Mouse (Mus musculus) kidney, postnatal 0 days (tissue): Measurements from ENCODE around the gene Amdhd2. TPM values are rescaled to one million over a fixed set of nuclear protein-coding genes. Genes with fewer than 3 reads are reported as not detected.

Experiments
- ATAC-seq: fragments of 200-750 bp; cut with Nextera tagmentation; replicated peaks from 2 replicates; pipeline ENCODE4 v1.8.0; 2017; ENCODE audit warnings: low read depth, moderate number of reproducible peaks, moderate TSS enrichment, moderate library complexity; ENCODE audit not compliant: low FRiP score
- DNase-seq: peaks from one replicate; pipeline ENCODE4 v3.0.0-alpha.2; 2016; ENCODE audit warnings: low spot score
- H3K27ac ChIP-seq: fragments of 300-500 bp; sonication (generic); 2 replicates; pipeline ENCODE4 v1.5.1; 2014; ENCODE audit warnings: mild to moderate bottlenecking
- H3K27me3 ChIP-seq: fragments of 300-500 bp; sonication (generic); 2 replicates; pipeline ENCODE4 v1.6.1; 2014; ENCODE audit warnings: low read length, mixed read lengths; ENCODE audit not compliant: insufficient read depth
- H3K36me3 ChIP-seq: fragments of 300-500 bp; sonication (generic); 2 replicates; pipeline ENCODE4 v1.6.1; 2014; ENCODE audit warnings: low read length, mixed read lengths; ENCODE audit not compliant: insufficient read depth
- H3K4me1 ChIP-seq: fragments of 300-500 bp; sonication (generic); replicated peaks from 2 replicates; pipeline ENCODE4 v1.6.1; 2014; ENCODE audit warnings: antibody characterized with exemption, low read length, mixed read lengths; ENCODE audit not compliant: insufficient read depth
- H3K4me2 ChIP-seq: fragments of 300-500 bp; sonication (generic); 2 replicates; pipeline ENCODE4 v1.6.1; 2014; ENCODE audit warnings: mild to moderate bottlenecking, low read length, moderate library complexity, mixed read lengths
- H3K4me3 ChIP-seq: fragments of 300-500 bp; sonication (generic); replicated peaks from 2 replicates; pipeline ENCODE4 v1.5.1; 2014; ENCODE audit warnings: low read depth, low read length
- H3K9ac ChIP-seq: fragments of 300-500 bp; sonication (generic); 2 replicates; pipeline ENCODE4 v1.6.1; 2014; ENCODE audit warnings: low read depth, low read length
- H3K9me3 ChIP-seq: fragments of 300-500 bp; sonication (generic); replicated peaks from 2 replicates; pipeline ENCODE4 v1.6.1; 2016; ENCODE audit warnings: low read length, inconsistent platforms, mixed read lengths
- CTCF ChIP-seq: IDR thresholded peaks from 2 replicates; pipeline ENCODE4 v1.5.1; 2016; ENCODE audit warnings: antibody characterized with exemption, low read depth, mild to moderate bottlenecking, moderate library complexity
- WGBS: fragments of 180-500 bp; shearing (Covaris S2); extraction: QIAGEN DNeasy Blood & Tissue Kit; methylation state at CpG from one replicate; pipeline ENCODE4 v1.1.7; 2014; 5-methylcytosine and 5-hydroxymethylcytosine counted together
- polyA plus RNA-seq: library from polyadenylated mRNA; unstranded; fragments of >200 nt; fragmentation: Nextera tagmentation; extraction: Ambion mirVana; gene quantifications from 2 replicates; pipeline ENCODE4 v1.2.1, GENCODE M21; 2015

Amdhd2 gene
- polyA plus RNA-seq, 1 experiment from 2014 or later = 47.9 TPM

GRCm38 (mm10) chr17:24169317-24170065, 5.9 kb upstream of the Amdhd2 start, which contains the start of gene Atp6v0c:
Gene Atp6v0c (minus strand): TSS chr17:24169702.
- Histone ChIP-seq H3K4me2 (peak within 1 kb of the TSS; percentile 74), H3K4me1 (peaks cover 6% of the 10 kb centered on the region), H3K9ac (peak within 1 kb of the TSS; percentile 87), H3K27ac (peak within 1 kb of the TSS; percentile 92), H3K36me3 (peaks cover 4% of the 10 kb centered on the region; the same call in 1 of the 2 replicates), H3K4me3 (peak within 1 kb of the TSS; percentile 54), H3K27me3 (no peaks in the 10 kb centered on the region), H3K9me3 (no peaks in the 10 kb centered on the region)
- WGBS = under 1% methylated on average over 57 of the region's 58 CpGs
- DNase-seq (peak; percentile 96), ATAC-seq (peak; percentile 85)
- peak; percentile 37; the same call in 1 of the 2 replicates for TF ChIP-seq CTCF

DNA sequence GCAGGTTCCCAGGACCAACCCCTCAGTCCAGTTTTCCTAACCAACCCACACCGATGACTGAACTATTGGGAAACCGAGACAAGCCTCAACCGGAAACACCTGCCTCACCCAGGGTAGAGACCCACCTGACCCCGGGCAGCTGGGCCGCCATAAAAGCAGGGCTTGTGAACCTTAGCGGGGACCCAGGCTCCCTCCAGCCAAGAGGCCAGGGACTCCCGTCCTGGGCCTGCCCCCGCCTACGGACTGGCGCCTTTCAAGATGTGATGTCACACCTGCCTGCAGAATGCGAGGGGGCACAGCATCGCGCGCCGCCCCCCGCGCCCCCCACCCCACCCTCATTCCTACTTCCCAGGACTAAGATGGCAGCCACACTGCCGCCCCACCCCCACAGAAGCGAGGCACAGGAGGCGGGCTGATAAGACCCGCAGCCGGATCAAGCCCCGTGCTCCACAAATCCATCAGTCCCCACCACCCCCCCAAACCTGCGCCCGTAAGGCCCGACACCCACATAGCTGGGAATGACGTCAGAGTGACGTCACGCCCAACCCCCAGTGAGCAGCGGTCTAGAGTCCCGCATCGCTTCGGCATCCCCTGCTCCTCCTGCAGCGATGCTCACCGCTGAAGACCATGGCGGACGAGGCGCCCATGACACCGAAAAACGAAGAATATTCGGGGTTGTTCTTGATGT, 5.2 kb upstream of the Amdhd2 start:
- peak overlapping the region; percentile 74 for H3K4me2 ChIP-seq
- H3K4me1 ChIP-seq = peaks cover 6% of the 10 kb centered on the region
- H3K27ac ChIP-seq = peak overlapping the region; percentile 92
- H3K9me3 ChIP-seq = no peaks in the 10 kb centered on the region
- H3K9ac ChIP-seq = peak overlapping the region; percentile 87
- ATAC-seq (peak; percentile 43), DNase-seq (peak; percentile 62)
- H3K4me3 ChIP-seq = peak overlapping the region; percentile 54
- H3K36me3 ChIP-seq = peaks cover 4% of the 10 kb centered on the region; the same call in 1 of the 2 replicates
- H3K27me3 ChIP-seq = no peaks in the 10 kb centered on the region
- under 1% methylated on average over 40 of the region's 41 CpGs for WGBS
- TF ChIP-seq CTCF = no peak

GRCm38 (mm10) chr17:24167891-24168505, 4.4 kb upstream of the Amdhd2 start:
- TF ChIP-seq CTCF = no peak
- Histone ChIP-seq H3K27ac (peak overlapping the region; percentile 92), H3K9ac (peak overlapping the region; percentile 87), H3K36me3 (peaks cover 4% of the 10 kb centered on the region; the same call in 1 of the 2 replicates), H3K9me3 (no peaks in the 10 kb centered on the region), H3K4me1 (peaks cover 6% of the 10 kb centered on the region), H3K27me3 (no peaks in the 10 kb centered on the region), H3K4me2 (peak overlapping the region; percentile 74), H3K4me3 (peak overlapping the region; percentile 54)
- ATAC-seq = no peak
- 37% methylated on average over 7 of the region's 7 CpGs for WGBS
- DNase-seq = no peak

GRCm38 (mm10) chr17:24167120-24167519, 3.6 kb upstream of the Amdhd2 start:
- DNase-seq = no peak
- Histone ChIP-seq H3K9me3 (no peaks in the 10 kb centered on the region), H3K4me2 (no peak overlapping the region), H3K36me3 (peaks cover 4% of the 10 kb centered on the region; the same call in 1 of the 2 replicates), H3K4me1 (peaks cover 6% of the 10 kb centered on the region), H3K27ac (no peak overlapping the region), H3K9ac (0 out of 2 replicates have a peak overlapping the region, but pooled peaks have one; percentile 87), H3K27me3 (no peaks in the 10 kb centered on the region), H3K4me3 (no peak overlapping the region; the same call in 1 of the 2 replicates)
- ATAC-seq = no peak
- WGBS = 72% methylated on average over 6 of the region's 6 CpGs
- TF ChIP-seq CTCF = no peak

DNA sequence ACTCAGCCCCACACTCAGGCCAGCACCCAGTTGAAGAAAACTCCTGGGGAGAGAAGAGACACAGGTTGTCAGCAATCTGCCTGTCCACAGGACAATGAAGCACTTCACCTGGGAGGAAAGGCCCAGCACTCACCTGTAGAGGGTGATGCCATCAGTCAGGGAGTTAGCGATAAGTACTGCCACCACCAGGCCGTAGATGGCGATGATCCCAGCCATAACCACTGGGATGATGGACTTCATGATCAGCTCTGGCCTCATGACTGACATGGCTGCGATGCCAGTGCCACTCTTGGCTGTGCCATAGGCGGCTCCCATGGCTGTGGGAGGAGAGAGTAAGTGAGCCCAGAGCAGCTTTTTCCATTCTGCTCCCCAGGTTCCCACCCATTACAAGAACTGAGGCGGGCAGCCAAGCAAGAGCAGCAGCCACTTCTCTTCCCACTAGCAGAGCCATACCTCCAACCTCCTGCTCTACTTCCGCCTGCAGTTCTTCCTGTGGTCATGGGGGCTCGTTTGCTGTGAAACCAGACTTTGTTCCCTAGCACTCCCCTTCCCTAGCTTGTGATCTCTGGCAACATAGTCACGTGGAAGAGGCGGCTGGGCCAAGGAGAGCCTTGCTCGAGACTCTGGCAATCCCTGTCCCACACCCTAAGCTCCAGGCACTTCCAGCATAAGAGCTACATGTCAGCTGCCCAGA, 1.1 kb upstream of the Amdhd2 start:
- peaks cover 4% of the 10 kb centered on the region; the same call in 1 of the 2 replicates for H3K36me3 ChIP-seq
- WGBS = 80% methylated on average over 11 of the region's 11 CpGs
- H3K27ac ChIP-seq = 0 out of 2 replicates have a peak overlapping the region, but pooled peaks have one; percentile 40
- H3K4me2 ChIP-seq = no peak overlapping the region
- DNase-seq (no peak), ATAC-seq (no peak)
- peak; percentile 11; the same call in 1 of the 2 replicates for TF ChIP-seq CTCF
- no peaks in the 10 kb centered on the region for H3K9me3 ChIP-seq
- H3K4me3 ChIP-seq = no peak overlapping the region
- no peaks in the 10 kb centered on the region for H3K27me3 ChIP-seq
- H3K9ac ChIP-seq = no peak overlapping the region
- peaks cover 6% of the 10 kb centered on the region for H3K4me1 ChIP-seq
